In genomic region chr7:79212231-79212630, GRCm38 (mm10) we compare ENCODE assay signal across 12 mouse cellular contexts.
"Had no signal": no experiment of that assay in that cellular context is flagged by ENCODE, and none has a peak within 500 bp of the region (broad histone marks: within the 10 kb centered on the region; RNA-seq: fewer than 3 reads in every experiment).

No protein-coding gene starts in this region.

- H3K9ac ChIP-seq: limb, embryonic 15.5 days; liver, embryonic 12.5 days; midbrain, embryonic 12.5 days; neural tube, embryonic 13.5 days had no signal

- H3K27me3 ChIP-seq: limb, embryonic 15.5 days; midbrain, embryonic 12.5 days; neural tube, embryonic 13.5 days had no signal

- H3K36me3 ChIP-seq: limb, embryonic 15.5 days; liver, embryonic 12.5 days; midbrain, embryonic 12.5 days; neural tube, embryonic 13.5 days had no signal

- H3K4me2 ChIP-seq: limb, embryonic 15.5 days; midbrain, embryonic 12.5 days; neural tube, embryonic 13.5 days had no signal

- DNase-seq: kidney, adult 18-20 months; kidney, postnatal 25 days; lung, postnatal 14 days; right cerebral cortex, postnatal 14 days; thymus, adult 2 months; thymus, postnatal 25 days had no signal

- ATAC-seq: liver, embryonic 12.5 days; midbrain, embryonic 16.5 days had no signal

- H3K9me3 ChIP-seq: limb, embryonic 15.5 days; midbrain, embryonic 12.5 days had no signal

- H3K4me3 ChIP-seq: left cerebral cortex, adult 2 months; limb, embryonic 15.5 days; liver, embryonic 12.5 days; midbrain, embryonic 12.5 days; neural tube, embryonic 13.5 days had no signal

- H3K27ac ChIP-seq: left cerebral cortex, adult 2 months; limb, embryonic 15.5 days; liver, embryonic 12.5 days; midbrain, embryonic 12.5 days; neural tube, embryonic 13.5 days had no signal
